Mouse (Mus musculus) frontal cortex, adult (tissue): ENCODE measurements around the gene Sp140.
"Not testable (repeated sequence)": the region's sequence is repeated elsewhere in the genome, so short reads cannot be mapped to it uniquely, and the experiment has no call there.

Experiments
- ATAC-seq: cut with Nextera tagmentation; 2 replicates; pipeline ENCODE4 v1.9.2; 2017; ENCODE audit warnings: mild to moderate bottlenecking, moderate library complexity, mixed read lengths; ENCODE audit not compliant: low TSS enrichment

Gene Sp140

DNA sequence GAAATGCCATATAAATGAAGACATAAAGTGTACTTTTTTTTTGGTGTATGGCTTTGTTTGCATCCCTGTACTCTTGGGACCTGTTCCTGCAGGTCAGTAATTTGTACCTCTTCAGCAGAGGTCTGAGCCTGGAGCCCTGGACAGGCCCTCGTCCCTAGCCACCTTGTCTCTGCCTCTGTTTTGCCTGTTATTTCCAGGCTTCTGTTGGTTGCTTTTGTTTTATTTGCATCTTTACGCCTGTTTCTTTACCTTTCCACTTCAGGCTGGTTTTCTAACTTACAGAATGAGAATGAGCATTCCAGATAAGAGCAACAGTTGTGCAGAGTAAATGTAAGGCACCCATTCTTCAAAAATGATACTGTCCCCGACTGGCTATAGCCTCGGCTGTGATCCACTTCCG lies at the start of gene Sp140:
Gene Sp140, plus strand, starts transcription at position 301 of the 400 bp plus-strand sequence.
- not testable (repeated sequence) for ATAC-seq

GRCm38 (mm10) chr1:85555261-85555660 lies 44.9 kb upstream of the Sp140 start:
- not testable (repeated sequence) for ATAC-seq

GRCm38 (mm10) chr1:85573554-85573953 lies 26.6 kb upstream of the Sp140 start:
- ATAC-seq, result not testable (repeated sequence)

DNA sequence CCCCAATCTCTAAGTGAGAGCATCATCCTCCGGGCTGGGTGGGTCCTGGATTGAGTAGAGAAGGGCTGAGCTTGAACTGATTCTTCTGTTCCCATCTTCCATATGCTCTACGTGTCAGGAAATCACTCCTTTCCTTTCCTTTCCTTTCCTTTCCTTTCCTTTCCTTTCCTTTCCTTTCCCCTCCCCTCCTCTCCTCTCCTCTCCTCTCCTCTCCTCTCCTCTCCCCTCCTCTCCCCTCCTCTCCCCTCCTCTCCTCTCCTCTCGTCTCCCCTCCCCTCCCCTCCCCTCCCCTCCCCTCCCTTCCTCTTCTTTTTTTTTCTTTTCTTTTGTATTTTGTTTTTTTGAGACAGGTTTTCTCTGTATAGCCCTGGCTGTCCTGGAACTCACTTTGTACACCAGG lies 24.8 kb upstream of the Sp140 start, which contains the start of gene G530012D18Rik:
Gene G530012D18Rik, plus strand, starts transcription at position 301 of the 400 bp plus-strand sequence.
- ATAC-seq, result not testable (repeated sequence)

GRCm38 (mm10) chr1:85578372-85579010 lies 21.7 kb upstream of the Sp140 start:
- not testable (repeated sequence) for ATAC-seq

DNA sequence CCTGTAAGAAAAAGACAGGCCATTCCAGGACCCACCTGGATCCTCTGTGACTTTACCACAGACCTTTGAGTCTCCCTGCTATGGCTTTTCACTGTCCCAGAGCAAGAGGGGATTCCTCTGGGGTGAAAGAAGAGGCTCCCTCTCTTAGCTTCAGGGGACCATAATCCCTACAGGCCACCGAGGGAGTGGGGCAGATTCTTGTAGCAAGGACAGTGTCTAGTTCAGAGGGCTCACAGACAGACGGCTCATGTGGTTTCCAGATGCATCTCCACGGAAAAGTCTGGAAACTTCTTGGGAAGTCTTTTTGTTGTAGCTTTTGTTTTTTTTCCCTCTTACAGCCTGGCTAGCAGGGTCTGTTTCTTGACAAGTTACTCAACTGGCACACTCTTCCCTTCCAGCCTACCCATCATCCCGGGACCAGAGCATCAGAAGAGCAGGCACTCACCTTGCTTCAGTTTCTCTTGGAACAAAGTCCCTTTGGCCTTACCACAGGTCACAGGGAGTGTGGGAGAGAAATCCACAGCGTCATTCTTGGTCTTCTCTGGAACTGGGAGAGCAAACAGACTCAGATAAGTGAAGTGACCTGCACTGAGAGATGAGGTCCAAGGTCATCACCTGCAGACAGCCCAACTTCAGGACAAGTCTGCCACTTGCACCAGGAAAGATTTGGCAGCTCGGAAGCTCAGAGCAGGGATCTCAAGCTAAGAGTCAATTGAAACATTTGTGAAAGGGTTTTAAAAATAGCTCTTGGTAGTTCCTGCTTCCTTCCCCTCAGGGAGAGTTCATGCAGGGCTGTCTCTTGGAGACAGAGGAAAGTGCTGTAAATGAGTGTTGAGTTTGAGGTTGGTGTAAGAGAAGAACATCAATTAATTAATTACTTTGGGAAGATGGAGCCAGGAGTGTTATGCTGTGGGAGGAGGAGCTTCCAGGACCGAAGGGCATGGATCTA lies 20.7 kb upstream of the Sp140 start:
- ATAC-seq, result not testable (repeated sequence)

DNA sequence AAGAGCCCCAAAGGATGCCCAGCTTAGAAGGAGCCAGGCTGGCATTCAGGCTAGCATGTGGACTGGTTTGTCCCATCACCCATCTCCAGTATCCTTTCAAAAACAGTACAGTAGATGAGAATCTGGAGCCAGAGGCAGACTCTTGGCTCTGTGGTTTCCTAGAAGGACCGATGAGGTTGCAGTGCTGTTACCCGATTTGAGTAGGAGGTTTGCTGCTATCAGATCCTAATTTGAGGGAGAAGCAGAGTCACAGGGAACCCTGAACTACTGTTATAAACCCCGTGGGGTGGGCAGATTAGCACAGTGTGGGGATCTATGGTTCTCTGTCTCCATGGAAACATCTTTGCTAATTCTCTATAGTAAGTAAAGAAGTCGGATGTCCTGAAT lies 20.0 kb upstream of the Sp140 start:
- ATAC-seq, result 0 out of 2 replicates have a peak, but pooled peaks have one; percentile 27

- ATAC-seq, result not testable (repeated sequence)
Measured at GRCm38 (mm10) chr1:85580578-85580977, 19.6 kb upstream of the Sp140 start.

- not testable (repeated sequence) for ATAC-seq
Measured at GRCm38 (mm10) chr1:85581518-85581917, 18.7 kb upstream of the Sp140 start.

DNA sequence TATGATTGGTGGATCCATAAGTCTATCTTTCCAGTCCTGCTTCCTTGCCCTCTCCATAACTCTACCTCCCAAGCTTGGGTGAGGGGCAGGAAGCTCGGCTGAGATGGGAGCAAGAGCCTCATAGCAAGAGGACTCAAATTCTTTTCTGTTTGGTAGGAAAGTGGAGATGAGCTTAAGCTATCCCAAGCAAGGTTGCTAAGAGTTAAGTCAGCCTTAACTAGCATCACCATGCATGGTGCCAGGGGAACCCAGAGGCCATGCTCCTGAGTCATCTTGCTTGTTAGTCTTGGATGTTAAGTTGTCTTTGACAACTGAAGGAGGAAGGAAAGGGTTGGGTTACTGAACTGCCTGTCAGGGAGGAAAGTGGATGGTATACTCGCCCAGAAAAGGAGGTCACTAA lies 11.5 kb upstream of the Sp140 start:
- not testable (repeated sequence) for ATAC-seq

GRCm38 (mm10) chr1:85592526-85592925 lies 7.7 kb upstream of the Sp140 start:
- ATAC-seq, result not testable (repeated sequence)

- not testable (repeated sequence) for ATAC-seq
Measured at GRCm38 (mm10) chr1:85598271-85599012, 1.7 kb upstream of the Sp140 start, which contains the start of gene Sp110. TSS of gene Sp110 (minus strand) at chr1:85598817.

- not testable (repeated sequence) for ATAC-seq
Measured at GRCm38 (mm10) chr1:85600794-85601193, 616 bp downstream of the Sp140 start.

DNA sequence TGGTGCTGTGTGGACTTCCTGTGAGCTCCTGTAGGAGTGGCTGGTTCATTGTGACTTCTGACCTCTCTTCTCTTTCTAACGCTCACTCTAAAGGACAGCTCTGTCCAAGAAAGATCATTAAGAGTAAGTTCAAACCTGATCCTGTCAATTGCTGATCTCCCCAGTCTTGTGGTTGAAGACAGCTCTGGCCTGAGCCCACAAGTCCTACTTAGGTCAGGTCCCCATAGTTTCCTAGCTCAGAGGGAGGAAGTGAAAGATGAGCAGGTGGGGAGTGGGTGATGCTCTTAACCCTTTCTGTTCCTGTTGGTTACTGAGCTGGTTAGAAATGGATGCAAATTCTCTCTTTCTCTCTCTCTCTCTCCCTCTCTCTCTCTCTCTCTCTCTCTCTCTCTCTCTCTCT lies 4.2 kb downstream of the Sp140 start:
- not testable (repeated sequence) for ATAC-seq

DNA sequence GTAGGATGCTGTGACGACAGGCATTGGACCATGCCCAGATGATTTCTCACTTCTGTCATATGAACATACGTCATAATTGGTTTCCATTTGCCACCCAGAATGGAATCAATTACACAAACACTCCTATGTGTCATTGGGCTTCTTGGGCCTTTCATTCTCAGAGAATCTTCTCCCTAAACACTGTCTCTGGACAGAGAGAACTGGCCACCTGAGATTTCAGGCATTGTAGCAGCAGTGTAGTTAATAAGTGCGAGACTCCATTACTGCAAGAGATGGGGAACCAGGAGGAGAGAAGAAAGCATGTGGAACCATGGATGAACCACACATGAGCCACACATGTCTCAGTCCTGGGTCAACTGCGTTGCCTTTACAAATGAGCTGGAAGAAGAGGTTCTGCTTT lies 8.2 kb downstream of the Sp140 start:
- not testable (repeated sequence) for ATAC-seq

GRCm38 (mm10) chr1:85610581-85610980 lies 10.4 kb downstream of the Sp140 start:
- ATAC-seq, result not testable (repeated sequence)

GRCm38 (mm10) chr1:85615096-85615495 lies 14.9 kb downstream of the Sp140 start:
- ATAC-seq, result not testable (repeated sequence)

DNA sequence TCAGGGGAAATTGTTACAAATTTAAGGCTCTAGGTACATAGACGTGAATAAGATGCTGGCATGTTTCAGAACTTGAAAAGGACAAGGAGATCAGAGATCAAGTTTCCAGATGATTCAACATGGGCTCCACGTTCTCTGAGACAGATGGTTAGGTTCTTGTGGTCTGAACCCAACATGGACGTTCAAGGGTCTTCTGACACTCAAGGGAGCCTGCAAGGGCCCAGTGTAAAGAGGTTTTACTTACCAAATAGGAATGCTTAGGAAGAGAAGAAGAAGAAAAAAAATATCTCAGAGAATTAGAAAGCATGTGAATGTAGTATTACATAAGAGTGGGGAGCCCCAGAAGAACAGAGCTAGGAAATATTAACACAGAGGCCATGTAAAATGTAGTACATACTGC lies 15.6 kb downstream of the Sp140 start:
- not testable (repeated sequence) for ATAC-seq

GRCm38 (mm10) chr1:85617161-85617560 lies 17.0 kb downstream of the Sp140 start:
- ATAC-seq, result not testable (repeated sequence)

DNA sequence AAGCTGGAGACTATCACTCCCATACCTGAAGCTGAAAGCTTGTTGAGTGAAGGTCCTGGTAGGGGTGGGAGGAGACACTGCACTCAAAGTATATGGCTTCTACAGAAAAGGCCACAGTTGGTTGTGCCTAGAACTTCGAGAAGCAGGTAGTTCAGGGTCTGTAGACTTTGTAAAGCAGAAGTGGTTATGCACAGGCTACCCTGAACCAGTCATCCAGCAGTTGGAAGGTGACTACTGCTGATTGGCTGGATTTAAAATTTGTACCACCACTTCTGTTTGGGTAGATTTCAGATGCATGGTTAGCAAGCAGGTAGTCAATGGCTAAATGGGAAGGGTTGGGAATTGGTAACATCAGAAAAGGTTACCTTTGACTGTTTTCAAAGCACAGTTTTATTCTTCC lies 18.5 kb downstream of the Sp140 start:
- not testable (repeated sequence) for ATAC-seq

GRCm38 (mm10) chr1:85636936-85637335 lies 36.8 kb downstream of the Sp140 start:
- ATAC-seq, result not testable (repeated sequence)

DNA sequence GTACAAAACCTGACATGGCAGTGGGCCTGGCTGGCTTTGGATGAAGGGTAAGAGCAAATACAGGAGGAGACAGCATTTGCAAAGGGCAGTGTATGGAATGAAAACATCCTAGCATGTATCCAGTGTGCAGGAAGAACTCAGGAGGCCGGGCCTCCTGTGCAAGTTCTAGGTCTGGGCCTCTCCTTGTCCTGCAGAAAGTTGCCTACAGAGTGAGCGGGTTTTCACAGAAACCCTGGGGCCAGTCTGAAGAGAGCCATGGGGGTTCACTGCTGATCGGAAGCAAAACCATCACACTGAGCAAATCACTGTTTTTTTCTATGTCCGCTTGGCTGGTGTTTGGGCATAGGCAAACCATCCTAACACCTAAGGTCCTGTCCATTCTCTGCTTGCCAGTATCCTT lies 38.0 kb downstream of the Sp140 start:
- not testable (repeated sequence) for ATAC-seq
